Mouse (Mus musculus): Measurements from ENCODE around the gene Gm44511. TPM values are rescaled to one million over a fixed set of nuclear protein-coding genes. Genes with fewer than 3 reads are reported as not detected.
"Not testable (repeated sequence)": the region's sequence is repeated elsewhere in the genome, so short reads cannot be mapped to it uniquely, and the experiment has no call there.

Gene Gm44511
- total and polyA plus RNA-seq, 2 experiments from 2014 or later, result not detected

GRCm38 (mm10) chr6:128761144-128761540, 65.0 kb downstream of the Gm44511 start:
- H3K36me3 ChIP-seq (ENCODE audit: insufficient read depth, low read length), result no peaks in the 10 kb centered on the region
- 40% methylated on average over 5 of the region's 5 CpGs for WGBS
- H3K4me2 ChIP-seq (ENCODE audit: low read depth, low read length), result peak overlapping the region; percentile 49
- no peaks in the 10 kb centered on the region for H3K27me3 ChIP-seq (ENCODE audit: insufficient read depth, low read length)
- H3K9ac ChIP-seq (replicated peaks; ENCODE audit: low read length), result peak overlapping the region; percentile 41; the same call in 1 of the 2 replicates
- H3K4me3 ChIP-seq (ENCODE audit: low read length), result peak overlapping the region; percentile 64
- ATAC-seq, result no peak
- TF ChIP-seq CTCF (IDR thresholded peaks at IDR 0.05; ENCODE audit: low read depth), result no peak; the same call in none of the 2 replicates
- peak; percentile 16 for DNase-seq (ENCODE audit: low spot score)
- H3K27ac ChIP-seq, result peak overlapping the region; percentile 94
- H3K9me3 ChIP-seq (ENCODE audit: low read length), result no peaks in the 10 kb centered on the region
- H3K4me1 ChIP-seq (ENCODE audit: insufficient read depth, low read length), result no peaks in the 10 kb centered on the region

GRCm38 (mm10) chr6:128760416-128761143, 65.5 kb downstream of the Gm44511 start:
- ATAC-seq, result peak; percentile 72
- not testable (repeated sequence) for H3K4me1 ChIP-seq (ENCODE audit: insufficient read depth, low read length); H3K9me3 ChIP-seq (ENCODE audit: low read length); H3K27me3 ChIP-seq (ENCODE audit: insufficient read depth, low read length); H3K36me3 ChIP-seq (ENCODE audit: insufficient read depth, low read length)
- H3K4me2 ChIP-seq (ENCODE audit: low read depth, low read length), result peak overlapping the region; percentile 49
- TF ChIP-seq CTCF (IDR thresholded peaks at IDR 0.05; ENCODE audit: low read depth), result peak; percentile 88
- peak overlapping the region; percentile 71 for H3K9ac ChIP-seq (replicated peaks; ENCODE audit: low read length)
- WGBS, result under 1% methylated on average over 44 of the region's 44 CpGs
- H3K27ac ChIP-seq, result peak overlapping the region; percentile 94
- peak; percentile 90 for DNase-seq (ENCODE audit: low spot score)
- peak overlapping the region; percentile 64 for H3K4me3 ChIP-seq (ENCODE audit: low read length)

- DNase-seq (ENCODE audit: low spot score), result peak; percentile 87
- WGBS, result under 1% methylated on average over 22 of the region's 22 CpGs
- Histone ChIP-seq H3K27ac (peak overlapping the region; percentile 94), H3K4me2 (ENCODE audit: low read depth, low read length) (peak overlapping the region; percentile 46), H3K4me3 (ENCODE audit: low read length) (peak overlapping the region; percentile 64), H3K9ac (replicated peaks; ENCODE audit: low read length) (peak overlapping the region; percentile 71)
- H3K27me3 ChIP-seq (ENCODE audit: insufficient read depth, low read length); H3K4me1 ChIP-seq (ENCODE audit: insufficient read depth, low read length); H3K36me3 ChIP-seq (ENCODE audit: insufficient read depth, low read length); H3K9me3 ChIP-seq (ENCODE audit: low read length): not testable (repeated sequence)
- peak; percentile 46 for ATAC-seq
Measured at GRCm38 (mm10) chr6:128760016-128760415, 66.1 kb downstream of the Gm44511 start.

- DNase-seq (ENCODE audit: low spot score), result no peak
- no peaks in the 10 kb centered on the region for H3K4me1 ChIP-seq (ENCODE audit: insufficient read depth, low read length)
- H3K27ac ChIP-seq, result 0 out of 2 replicates have a peak overlapping the region, but pooled peaks have one; percentile 29
- no peaks in the 10 kb centered on the region for H3K9me3 ChIP-seq (ENCODE audit: low read length)
- H3K4me2 ChIP-seq (ENCODE audit: low read depth, low read length), result peak overlapping the region; percentile 25; the same call in 1 of the 2 replicates
- no peak for ATAC-seq
- no peak overlapping the region for H3K9ac ChIP-seq (replicated peaks; ENCODE audit: low read length)
- no peaks in the 10 kb centered on the region for H3K36me3 ChIP-seq (ENCODE audit: insufficient read depth, low read length)
- peak overlapping the region; percentile 64; the same call in 1 of the 2 replicates for H3K4me3 ChIP-seq (ENCODE audit: low read length)
- 74% methylated on average over 5 of the region's 5 CpGs for WGBS
- TF ChIP-seq CTCF (IDR thresholded peaks at IDR 0.05; ENCODE audit: low read depth), result no peak
- no peaks in the 10 kb centered on the region for H3K27me3 ChIP-seq (ENCODE audit: insufficient read depth, low read length)
Measured at GRCm38 (mm10) chr6:128759221-128759950, 66.7 kb downstream of the Gm44511 start.

- H3K9me3 ChIP-seq (ENCODE audit: low read length); H3K4me2 ChIP-seq (ENCODE audit: low read depth, low read length); H3K27ac ChIP-seq; ATAC-seq; H3K36me3 ChIP-seq (ENCODE audit: insufficient read depth, low read length); H3K4me1 ChIP-seq (ENCODE audit: insufficient read depth, low read length); H3K9ac ChIP-seq (replicated peaks; ENCODE audit: low read length); DNase-seq (ENCODE audit: low spot score); H3K27me3 ChIP-seq (ENCODE audit: insufficient read depth, low read length); H3K4me3 ChIP-seq (ENCODE audit: low read length): not testable (repeated sequence)
- 71% methylated on average over 4 of the region's 4 CpGs for WGBS
Measured at GRCm38 (mm10) chr6:128755402-128755763, 70.7 kb downstream of the Gm44511 start.

- not testable (repeated sequence) for H3K4me3 ChIP-seq (ENCODE audit: low read length); ATAC-seq; H3K9me3 ChIP-seq (ENCODE audit: low read length); H3K4me2 ChIP-seq (ENCODE audit: low read depth, low read length); H3K36me3 ChIP-seq (ENCODE audit: insufficient read depth, low read length); DNase-seq (ENCODE audit: low spot score); H3K9ac ChIP-seq (replicated peaks; ENCODE audit: low read length); H3K4me1 ChIP-seq (ENCODE audit: insufficient read depth, low read length); H3K27me3 ChIP-seq (ENCODE audit: insufficient read depth, low read length)
- WGBS, result 83% methylated on average over 12 of the region's 12 CpGs
- H3K27ac ChIP-seq, result peak overlapping the region; percentile 69; the same call in 1 of the 2 replicates
Measured at GRCm38 (mm10) chr6:128754748-128755401, 71.2 kb downstream of the Gm44511 start.

GRCm38 (mm10) chr6:128754265-128754664, 71.8 kb downstream of the Gm44511 start:
- 24% methylated on average over 10 of the region's 10 CpGs for WGBS
- not testable (repeated sequence) for H3K9ac ChIP-seq (replicated peaks; ENCODE audit: low read length); H3K36me3 ChIP-seq (ENCODE audit: insufficient read depth, low read length)

More at GRCm38 (mm10) chr6:128754265-128754664, 71.8 kb downstream of the Gm44511 start:
- H3K9me3 ChIP-seq (ENCODE audit: low read length); H3K4me1 ChIP-seq (ENCODE audit: insufficient read depth, low read length); H3K4me2 ChIP-seq (ENCODE audit: low read depth, low read length); H3K27me3 ChIP-seq (ENCODE audit: insufficient read depth, low read length); H3K4me3 ChIP-seq (ENCODE audit: low read length): not testable (repeated sequence)
- H3K27ac ChIP-seq, result peak overlapping the region; percentile 69
- DNase-seq (ENCODE audit: low spot score) (peak; percentile 21), ATAC-seq (peak; percentile 86)

Data from hindbrain, postnatal 0 days (tissue).